Mouse (Mus musculus) frontal cortex, postnatal 14 days (tissue): ENCODE measurements at regions not wholly inside any gene's neighbourhood (a gene's known extent, or its start where the extent isn't known, plus 50 kb on each side); places are given as distances from the start of the nearest gene placed in this dataset.

ENCODE experiments used
- DNase-seq, 2 experiments: peaks; one replicate each; pipeline ENCODE4 v3.0.0; 2022; ENCODE audit warnings: low spot score in 2 of 2

GRCm38 (mm10) chr5:103305716-103306447, 94.7 kb upstream of the Mapk10 start:
- no peak for DNase-seq

GRCm38 (mm10) chr5:103304975-103305374, 93.8 kb upstream of the Mapk10 start:
- no peak for DNase-seq

DNA sequence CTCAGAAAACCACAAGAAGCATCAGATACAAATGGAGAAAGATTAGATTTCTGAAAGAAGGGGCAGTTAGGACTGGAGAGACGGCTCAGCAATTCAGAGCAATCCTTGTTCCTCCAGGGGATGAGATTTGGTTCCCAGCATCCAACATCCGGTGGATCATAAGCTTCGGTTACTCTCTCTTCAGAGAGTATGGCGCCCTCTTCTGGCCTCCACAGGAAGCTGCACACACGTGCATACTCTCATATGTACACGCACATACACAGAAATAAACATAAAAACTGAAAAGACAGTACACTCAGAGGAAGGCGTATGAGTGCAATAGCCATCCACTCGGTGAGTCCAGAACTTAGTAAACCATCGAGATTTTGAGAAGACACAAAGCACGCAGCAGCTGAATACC, 91.6 kb upstream of the Mapk10 start:
- DNase-seq = no peak

DNA sequence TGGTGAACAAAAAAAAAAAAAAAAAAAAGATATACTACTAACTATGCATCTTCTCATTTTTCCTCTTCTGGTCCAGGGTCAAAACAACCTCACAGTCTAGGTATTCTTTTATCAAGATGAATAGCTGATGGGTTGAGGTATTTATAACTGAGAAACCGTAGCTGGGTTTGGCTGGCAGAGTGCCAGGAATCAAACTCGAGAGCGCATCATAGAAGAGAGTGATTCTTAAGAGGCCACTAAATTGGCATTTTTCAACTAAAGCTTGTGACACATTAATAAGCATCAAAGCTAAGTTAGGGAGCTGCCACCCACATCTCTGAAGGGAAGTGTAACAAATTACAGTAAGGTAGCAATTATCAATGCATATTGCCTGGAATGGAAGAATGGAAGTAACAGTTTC, 90.2 kb upstream of the Mapk10 start:
- no peak for DNase-seq

DNA sequence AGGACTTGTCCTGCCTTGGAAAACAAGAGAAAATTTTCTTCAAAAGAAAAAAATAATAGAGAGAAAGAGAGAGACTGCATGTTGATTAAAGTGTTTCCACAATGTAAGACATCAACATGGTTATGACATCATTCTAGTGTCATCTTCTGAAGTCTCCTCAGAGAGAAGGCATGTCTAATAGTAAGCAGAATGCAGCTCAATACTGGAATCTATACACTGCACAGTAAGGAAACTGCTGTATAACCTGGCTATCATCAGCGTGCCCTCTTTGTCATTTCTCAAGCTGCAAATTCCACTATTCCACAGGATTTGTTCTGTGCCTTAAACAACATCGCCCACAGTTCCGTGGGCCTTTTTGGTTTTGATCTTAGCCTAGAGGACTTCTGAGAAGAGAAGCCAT, 82.8 kb upstream of the Mapk10 start:
- no peak for DNase-seq

DNA sequence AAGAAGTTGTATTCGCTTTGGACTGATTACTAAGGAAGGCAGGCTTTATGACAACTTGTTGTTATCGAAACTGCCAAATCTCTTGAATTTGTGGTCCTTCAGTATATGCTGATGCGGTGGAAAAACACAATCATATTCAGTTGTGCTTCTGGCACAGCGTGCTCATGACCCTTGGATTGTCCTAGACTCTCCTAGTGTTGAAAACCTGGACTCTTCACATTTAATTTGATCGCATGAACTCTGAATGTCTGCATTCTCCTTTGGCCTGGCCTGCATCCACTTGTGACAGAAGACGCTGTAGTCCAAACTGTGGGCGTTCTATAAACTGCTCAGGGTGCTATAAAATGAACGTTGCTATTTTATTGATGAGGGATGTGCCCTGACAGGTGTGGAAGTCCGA, 80.6 kb upstream of the Mapk10 start:
- no peak for DNase-seq

DNA sequence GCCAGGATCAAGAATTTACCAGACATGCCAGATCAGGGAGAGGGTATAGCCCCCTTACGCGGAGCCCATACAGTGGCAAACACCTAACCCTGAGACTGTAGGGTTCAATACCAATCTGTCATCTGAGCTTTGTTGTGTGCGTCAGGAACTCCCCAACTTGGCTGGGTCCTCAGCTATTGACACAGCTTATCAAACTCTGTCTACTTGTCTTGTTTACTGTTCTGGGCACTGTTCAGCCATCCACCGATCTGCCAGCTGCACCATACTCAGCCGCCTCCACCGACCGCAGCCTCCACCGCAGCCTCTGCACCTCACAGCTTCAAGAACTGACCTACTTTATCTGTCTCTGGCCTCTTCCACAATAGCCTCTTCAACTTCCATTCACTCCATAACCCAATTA, 80.1 kb upstream of the Mapk10 start:
- no peak for DNase-seq

DNA sequence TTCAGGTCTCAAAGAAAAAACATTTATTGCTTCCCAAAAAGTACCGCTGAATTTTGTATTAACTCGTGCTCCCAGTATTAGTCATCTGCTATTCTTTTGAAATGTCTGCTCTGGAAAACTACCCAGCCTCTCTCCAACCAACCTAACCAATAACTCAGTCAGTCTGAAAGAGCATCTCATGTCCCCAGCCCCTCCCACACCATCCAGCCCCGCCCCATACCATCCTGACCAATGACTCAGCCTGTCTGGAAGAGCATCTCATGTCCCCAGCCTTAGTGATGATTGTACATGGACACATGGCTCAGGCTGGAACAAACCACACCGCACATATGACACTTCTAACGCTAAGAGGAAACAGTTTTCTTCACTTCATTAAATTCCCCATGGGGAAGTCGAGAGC, 58.1 kb upstream of the Mapk10 start:
- DNase-seq = no peak

DNA sequence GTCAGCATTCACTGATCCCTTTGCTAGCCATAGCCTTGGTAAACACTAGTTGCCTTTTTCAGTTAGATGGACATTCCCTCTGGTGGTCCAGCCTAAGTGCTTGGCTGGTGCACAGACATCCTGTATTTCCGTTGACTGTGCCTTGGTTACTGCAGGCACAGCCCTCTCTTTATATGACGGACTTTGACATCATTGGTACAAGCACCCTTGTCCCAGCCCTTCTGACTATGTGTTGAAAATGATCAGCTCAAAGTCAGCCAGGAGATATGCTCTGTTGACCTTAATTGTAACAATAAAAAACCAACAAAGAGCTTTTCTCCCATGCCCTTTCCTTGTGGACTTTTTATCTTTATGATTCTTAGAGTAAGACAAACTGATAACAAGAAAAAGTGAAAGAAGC, 53.8 kb upstream of the Mapk10 start:
- DNase-seq = no peak

- DNase-seq = peak; percentile 19 to 27
Measured at GRCm38 (mm10) chr5:103261406-103261805, 50.3 kb upstream of the Mapk10 start.
